Mouse (Mus musculus) midbrain, embryonic 14.5 days (tissue): ENCODE results near the gene Man1a2. TPM values are rescaled to one million over a fixed set of nuclear protein-coding genes. Genes with fewer than 3 reads are reported as not detected.

Experiments
- ATAC-seq: fragments of 200-750 bp; cut with Nextera tagmentation; 2 replicates; pipeline ENCODE4 v1.8.0; 2017; ENCODE audit warnings: moderate number of reproducible peaks, moderate library complexity; ENCODE audit not compliant: low FRiP score, low TSS enrichment
- DNase-seq: peaks from one replicate; pipeline ENCODE4 v3.0.0-alpha.2; 2015
- H3K27ac ChIP-seq: fragments of 300-500 bp; sonication (generic); replicated peaks from 2 replicates; pipeline ENCODE4 v1.5.1; 2014; ENCODE audit warnings: mild to moderate bottlenecking, low read depth, low read length, moderate library complexity
- H3K27me3 ChIP-seq: fragments of 300-500 bp; sonication (generic); 2 replicates; pipeline ENCODE4 v1.6.1; 2014; ENCODE audit warnings: low read length, control low read depth, mixed read lengths; ENCODE audit not compliant: control insufficient read depth, insufficient read depth
- H3K36me3 ChIP-seq: fragments of 300-500 bp; sonication (generic); 2 replicates; pipeline ENCODE4 v1.6.1; 2014; ENCODE audit warnings: low read length, control low read depth; ENCODE audit not compliant: control insufficient read depth, insufficient read depth
- H3K4me1 ChIP-seq: fragments of 300-500 bp; sonication (generic); 2 replicates; pipeline ENCODE4 v1.6.1; 2014; ENCODE audit warnings: mild to moderate bottlenecking, antibody characterized with exemption, low read length, control low read depth; ENCODE audit not compliant: control insufficient read depth, insufficient read depth
- H3K4me2 ChIP-seq: fragments of 300-500 bp; sonication (generic); 2 replicates; pipeline ENCODE4 v1.6.1; 2014; ENCODE audit warnings: mild to moderate bottlenecking, low read length, moderate library complexity
- H3K4me3 ChIP-seq: fragments of 300-500 bp; sonication (generic); replicated peaks from 2 replicates; pipeline ENCODE4 v1.5.1; 2014; ENCODE audit warnings: low read depth, low read length
- H3K9ac ChIP-seq: fragments of 300-500 bp; sonication (generic); replicated peaks from 2 replicates; pipeline ENCODE4 v1.6.1; 2014; ENCODE audit warnings: mild to moderate bottlenecking, low read length, moderate library complexity
- H3K9me3 ChIP-seq: fragments of 300-500 bp; sonication (generic); 2 replicates; pipeline ENCODE4 v1.6.1; 2016; ENCODE audit warnings: low read length, control low read depth, mixed read lengths; ENCODE audit not compliant: control insufficient read depth
- WGBS: fragments of 180-500 bp; shearing (Covaris S2); extraction: QIAGEN DNeasy Blood & Tissue Kit; methylation state at CpG from one replicate; pipeline ENCODE4 v1.1.7; 2014; 5-methylcytosine and 5-hydroxymethylcytosine counted together
- polyA plus RNA-seq: library from polyadenylated mRNA; unstranded; fragments of >200 nt; fragmentation: Nextera tagmentation; extraction: Ambion mirVana; gene quantifications from 2 replicates; pipeline ENCODE4 v1.2.1, GENCODE M21; 2014

Man1a2 gene
- polyA plus RNA-seq, 1 experiment from 2014 or later: 55.3 TPM

DNA sequence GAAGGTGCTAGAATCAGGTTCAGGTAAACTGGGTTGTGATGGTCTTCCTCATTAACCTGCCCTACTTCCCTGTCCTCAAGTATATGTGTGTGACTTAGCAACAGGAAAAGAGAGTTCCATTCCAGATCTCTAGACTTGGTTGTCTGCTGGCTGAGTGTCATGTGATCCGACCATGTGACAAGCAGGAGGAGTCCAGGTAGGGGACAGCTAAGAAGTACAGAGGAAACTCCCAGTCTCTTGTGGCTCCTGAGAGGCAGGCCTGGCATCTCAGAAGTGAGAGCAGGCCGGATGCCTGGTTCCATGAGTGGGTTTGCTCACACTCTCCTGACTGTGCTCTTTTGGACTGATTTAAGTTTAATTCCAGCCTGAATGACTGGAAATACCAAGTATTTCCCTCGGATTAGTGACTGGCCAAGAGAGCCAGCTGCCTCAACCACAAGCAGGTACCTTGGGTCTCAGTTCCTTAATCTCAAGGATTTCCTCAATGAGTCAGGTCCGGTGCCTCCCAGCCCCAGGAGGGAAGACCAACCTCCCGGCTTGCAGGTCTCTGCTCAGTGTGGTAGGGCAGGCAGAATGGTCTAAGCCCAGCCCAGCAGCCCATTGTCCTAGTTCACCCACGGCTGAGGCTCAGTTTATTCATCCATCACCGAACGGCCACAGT, 170.1 kb downstream of the Man1a2 start:
- DNase-seq (no peak), ATAC-seq (no peak)
- H3K36me3 ChIP-seq: no peaks in the 10 kb centered on the region
- no peak overlapping the region for H3K27ac ChIP-seq
- H3K4me3 ChIP-seq: no peak overlapping the region
- no peak overlapping the region for H3K9ac ChIP-seq
- WGBS: 78% methylated on average over 8 of the region's 8 CpGs
- no peaks in the 10 kb centered on the region for H3K27me3 ChIP-seq
- H3K9me3 ChIP-seq: no peaks in the 10 kb centered on the region
- H3K4me2 ChIP-seq: no peak overlapping the region
- no peaks in the 10 kb centered on the region for H3K4me1 ChIP-seq

Other genes with a start within 250 kb of the Man1a2 start
- 0.98 and 3.2 TPM in 2 replicates for gene Tent5c, start 196.2 kb downstream of the Man1a2 start, polyA plus RNA-seq
- gene Vtcn1, start 140.0 kb upstream of the Man1a2 start, polyA plus RNA-seq: not detected in 2 replicates
- 6.5 and 10.4 TPM in 2 replicates for gene Trim45, start 236.7 kb upstream of the Man1a2 start, polyA plus RNA-seq